Mouse (Mus musculus) liver, adult 2 months (tissue): ENCODE data around the gene Ptpru. TPM values are rescaled to one million over a fixed set of nuclear protein-coding genes. Genes with fewer than 3 reads are reported as not detected.

Source experiments
- DNase-seq: peaks from one replicate; pipeline ENCODE4 v3.0.0-alpha.2; 2011; ENCODE audit warnings: low read depth, low spot score; ENCODE audit errors: extremely low read depth
- H3K27ac ChIP-seq: fragments of 200-500 bp; replicated peaks from 2 replicates; pipeline ENCODE4 v1.5.1; 2012; ENCODE audit warnings: low read depth, mild to moderate bottlenecking, control low read depth, inconsistent platforms, low read length; ENCODE audit not compliant: insufficient read depth
- H3K27me3 ChIP-seq: fragments of 200-500 bp; 2 replicates; pipeline ENCODE4 v1.6.1; 2012; ENCODE audit warnings: mild to moderate bottlenecking, moderate library complexity, low read length, inconsistent platforms; ENCODE audit not compliant: control insufficient read depth, insufficient read depth
- H3K36me3 ChIP-seq: fragments of 200-500 bp; 2 replicates; pipeline ENCODE4 v1.6.1; 2012; ENCODE audit warnings: low read length, inconsistent platforms; ENCODE audit not compliant: control insufficient read depth, insufficient read depth
- H3K4me1 ChIP-seq: fragments of 200-500 bp; 2 replicates; pipeline ENCODE4 v1.6.1; 2011; ENCODE audit warnings: low read length; ENCODE audit not compliant: control insufficient read depth, insufficient read depth
- H3K4me3 ChIP-seq: fragments of 200-500 bp; 2 replicates; pipeline ENCODE4 v1.5.1; 2011; ENCODE audit warnings: low read depth, mild to moderate bottlenecking, control low read depth, low read length, moderate library complexity; ENCODE audit not compliant: insufficient read depth
- H3K79me2 ChIP-seq: fragments of 200-500 bp; 2 replicates; pipeline ENCODE4 v1.6.1; 2012; ENCODE audit warnings: inconsistent platforms, mild to moderate bottlenecking, low read length, moderate library complexity; ENCODE audit not compliant: control insufficient read depth, insufficient read depth
- H3K9ac ChIP-seq: fragments of 200-500 bp; 2 replicates; pipeline ENCODE4 v1.6.1; 2012; ENCODE audit warnings: low read depth, mild to moderate bottlenecking, control low read depth, inconsistent platforms, low read length
- CTCF ChIP-seq: fragments of 200-500 bp; IDR thresholded peaks from 2 replicates; pipeline ENCODE4 v1.5.1; 2011; ENCODE audit warnings: low read depth, low read length, control low read depth
- POLR2A ChIP-seq: fragments of 200-500 bp; IDR thresholded peaks from 2 replicates; pipeline ENCODE4 v1.6.1; 2011; ENCODE audit warnings: low read length, control low read depth; ENCODE audit not compliant: insufficient read depth; ENCODE audit errors: extremely low read depth
- WGBS: fragments of 180-500 bp; shearing (Covaris S2); methylation state at CpG from one replicate; pipeline ENCODE4 v1.1.7; 2018; 5-methylcytosine and 5-hydroxymethylcytosine counted together
- polyA plus RNA-seq: library from polyadenylated mRNA; depleted of rRNA; stranded (reverse); fragments of >200 nt; gene quantifications from 2 replicates; pipeline ENCODE4 v1.2.3, GENCODE M21; 2012
- total RNA-seq: library from RNA; depleted of rRNA; stranded (reverse); fragments of >200 nt; gene quantifications from 2 replicates; pipeline ENCODE4 v1.2.3, GENCODE M21; 2014

Ptpru gene
- total and polyA plus RNA-seq, 2 experiments, result 0.09 to 0.27 TPM

- H3K4me3 ChIP-seq, result no peak overlapping the region
- no peak for TF ChIP-seq POLR2A
- no peak for TF ChIP-seq CTCF
- no peak overlapping the region for H3K27ac ChIP-seq
- 52% methylated on average over 16 of the region's 16 CpGs for WGBS
- H3K79me2 ChIP-seq, result no peaks in the 10 kb centered on the region
- DNase-seq, result no peak
- H3K9ac ChIP-seq, result no peak overlapping the region
- no peaks in the 10 kb centered on the region for H3K4me1 ChIP-seq
- H3K27me3 ChIP-seq, result 0 out of 2 replicates have a peak, but pooled peaks cover 5% of the 10 kb centered on the region
- H3K36me3 ChIP-seq, result no peaks in the 10 kb centered on the region
Observed at GRCm38 (mm10) chr4:131821161-131821731, 16.8 kb downstream of the Ptpru start.

GRCm38 (mm10) chr4:131818926-131819325 lies 19.2 kb downstream of the Ptpru start:
- no peak for DNase-seq
- Histone ChIP-seq H3K27me3 (0 out of 2 replicates have a peak, but pooled peaks cover 5% of the 10 kb centered on the region), H3K36me3 (no peaks in the 10 kb centered on the region), H3K79me2 (no peaks in the 10 kb centered on the region), H3K9ac (no peak overlapping the region), H3K27ac (no peak overlapping the region), H3K4me3 (no peak overlapping the region), H3K4me1 (no peaks in the 10 kb centered on the region)
- 66% methylated on average over 23 of the region's 23 CpGs for WGBS
- no peak for TF ChIP-seq POLR2A
- no peak for TF ChIP-seq CTCF

GRCm38 (mm10) chr4:131815774-131816173 lies 22.3 kb downstream of the Ptpru start:
- WGBS, result 82% methylated on average over 10 of the region's 10 CpGs
- H3K27ac ChIP-seq, result no peak overlapping the region

GRCm38 (mm10) chr4:131814869-131815268 lies 23.2 kb downstream of the Ptpru start:
- WGBS, result 73% methylated on average over 10 of the region's 10 CpGs
- no peak for DNase-seq
- Histone ChIP-seq H3K4me1 (no peaks in the 10 kb centered on the region), H3K4me3 (no peak overlapping the region), H3K9ac (no peak overlapping the region), H3K79me2 (no peaks in the 10 kb centered on the region), H3K27ac (no peak overlapping the region), H3K27me3 (0 out of 2 replicates have a peak, but pooled peaks cover 2% of the 10 kb centered on the region), H3K36me3 (no peaks in the 10 kb centered on the region)
- TF ChIP-seq POLR2A (no peak), CTCF (no peak)

More at GRCm38 (mm10) chr4:131815774-131816173, 22.3 kb downstream of the Ptpru start:
- Histone ChIP-seq H3K9ac (no peak overlapping the region), H3K27me3 (0 out of 2 replicates have a peak, but pooled peaks cover 5% of the 10 kb centered on the region), H3K4me1 (no peaks in the 10 kb centered on the region), H3K4me3 (no peak overlapping the region), H3K36me3 (no peaks in the 10 kb centered on the region), H3K79me2 (no peaks in the 10 kb centered on the region)
- DNase-seq, result no peak
- TF ChIP-seq CTCF (no peak), POLR2A (no peak)

GRCm38 (mm10) chr4:131813798-131814197 lies 24.3 kb downstream of the Ptpru start:
- 67% methylated on average over 7 of the region's 7 CpGs for WGBS
- Histone ChIP-seq H3K27me3 (no peaks in the 10 kb centered on the region), H3K4me1 (no peaks in the 10 kb centered on the region)

GRCm38 (mm10) chr4:131812458-131812857 lies 25.6 kb downstream of the Ptpru start:
- Histone ChIP-seq H3K9ac (no peak overlapping the region), H3K79me2 (no peaks in the 10 kb centered on the region), H3K4me1 (no peaks in the 10 kb centered on the region), H3K27ac (no peak overlapping the region), H3K4me3 (no peak overlapping the region), H3K36me3 (no peaks in the 10 kb centered on the region), H3K27me3 (no peaks in the 10 kb centered on the region)
- 90% methylated on average over 11 of the region's 11 CpGs for WGBS
- TF ChIP-seq POLR2A (no peak), CTCF (no peak)
- DNase-seq, result no peak

More at GRCm38 (mm10) chr4:131813798-131814197, 24.3 kb downstream of the Ptpru start:
- DNase-seq, result no peak
- Histone ChIP-seq H3K9ac (no peak overlapping the region), H3K27ac (no peak overlapping the region), H3K4me3 (no peak overlapping the region), H3K79me2 (no peaks in the 10 kb centered on the region), H3K36me3 (no peaks in the 10 kb centered on the region)
- TF ChIP-seq POLR2A (no peak), CTCF (no peak)
